Comparison of ENCODE assay signal across 11 mouse cellular contexts in the genomic region with DNA sequence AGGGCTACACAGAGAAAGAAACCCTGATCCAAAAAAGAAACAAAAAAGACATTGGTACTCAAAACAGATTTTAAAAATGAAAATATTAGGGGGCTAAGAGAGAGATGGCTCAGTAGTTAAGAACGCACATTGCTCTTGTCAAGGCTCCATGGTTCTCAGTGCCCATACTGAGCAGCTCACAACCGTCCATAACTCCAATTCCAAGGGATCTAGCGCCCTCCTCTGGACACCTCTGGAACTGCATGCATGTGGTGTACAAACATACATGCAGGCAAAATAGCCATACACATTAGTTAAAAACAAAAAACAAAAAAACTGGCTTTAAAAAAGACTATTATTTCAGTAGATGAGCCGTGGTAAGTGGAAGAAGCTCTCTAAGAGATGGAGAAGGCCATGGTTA. TPM values are rescaled to one million over a fixed set of nuclear protein-coding genes. Genes with fewer than 3 reads are reported as not detected.
DNase-seq lines count a peak whose midpoint lies in the region; ATAC-seq and TF ChIP-seq lines count a peak whose summit lies in the region.
"Had no signal": no experiment of that assay in that cellular context is flagged by ENCODE, and none has a peak within 500 bp of the region (broad histone marks: within the 10 kb centered on the region; RNA-seq: fewer than 3 reads in every experiment).

No protein-coding gene starts in this region.

- H3K9ac ChIP-seq in kidney, embryonic 15.5 days = no peak overlapping the region
- H3K9ac ChIP-seq in lung, postnatal 0 days (replicated peaks; ENCODE audit: low read depth) = no peak overlapping the region
- H3K9ac ChIP-seq in forebrain, embryonic 16.5 days (replicated peaks; ENCODE audit: low read depth, low read length) = no peak overlapping the region
- H3K9ac ChIP-seq: heart, embryonic 13.5 days; liver, embryonic 13.5 days had no signal

- no peaks in the 10 kb centered on the region for H3K27me3 ChIP-seq in kidney, embryonic 15.5 days
- H3K27me3 ChIP-seq in E14TG2a.4 (ENCODE audit: insufficient read depth, low read length) = no peaks in the 10 kb centered on the region
- no peaks in the 10 kb centered on the region for H3K27me3 ChIP-seq in lung, postnatal 0 days (replicated peaks; ENCODE audit: insufficient read depth, low read length)
- H3K27me3 ChIP-seq in forebrain, embryonic 16.5 days (replicated peaks; ENCODE audit: control insufficient read depth, insufficient read depth, low read length) = no peaks in the 10 kb centered on the region
- H3K27me3 ChIP-seq: heart, embryonic 13.5 days; liver, embryonic 13.5 days had no signal

- TF ChIP-seq EP300 in lung, postnatal 0 days (IDR thresholded peaks at IDR 0.05) = no peak

- H3K4me3 ChIP-seq in kidney, embryonic 15.5 days (replicated peaks) = no peak overlapping the region
- no peak overlapping the region for H3K4me3 ChIP-seq in E14TG2a.4 (replicated peaks; ENCODE audit: low read length)
- no peak overlapping the region for H3K4me3 ChIP-seq in lung, postnatal 0 days (ENCODE audit: low read depth, low read length)
- H3K4me3 ChIP-seq in forebrain, embryonic 16.5 days (replicated peaks; ENCODE audit: low read length) = no peak overlapping the region
- H3K4me3 ChIP-seq: heart, embryonic 13.5 days; liver, embryonic 13.5 days had no signal

- H3K9me3 ChIP-seq in kidney, embryonic 15.5 days (replicated peaks) = 0 out of 2 replicates have a peak, but pooled peaks cover 3% of the 10 kb centered on the region
- H3K9me3 ChIP-seq in E14TG2a.4 (ENCODE audit: low read length) = peaks cover 40% of the 10 kb centered on the region
- no peaks in the 10 kb centered on the region for H3K9me3 ChIP-seq in lung, postnatal 0 days (ENCODE audit: low read length)
- no peaks in the 10 kb centered on the region for H3K9me3 ChIP-seq in forebrain, embryonic 16.5 days (ENCODE audit: control insufficient read depth, low read length)
- H3K9me3 ChIP-seq: heart, embryonic 13.5 days; liver, embryonic 13.5 days had no signal

- no peak overlapping the region for H3K4me2 ChIP-seq in kidney, embryonic 15.5 days
- no peak overlapping the region for H3K4me2 ChIP-seq in lung, postnatal 0 days (replicated peaks; ENCODE audit: low read depth, low read length)
- H3K4me2 ChIP-seq in forebrain, embryonic 16.5 days (ENCODE audit: low read length) = no peak overlapping the region
- H3K4me2 ChIP-seq: heart, embryonic 13.5 days; liver, embryonic 13.5 days had no signal

- peak; percentile 30 for DNase-seq in adrenal gland, postnatal 10 days
- no peak for DNase-seq in adrenal gland, adult 8-10 months
- DNase-seq in kidney, postnatal 10 days = peak; percentile 47
- DNase-seq in lung, postnatal 0 days (ENCODE audit: low spot score) = no peak
- no peak for DNase-seq in thymus, postnatal 10 days (ENCODE audit: low spot score in 2 of 2)
- DNase-seq: cerebellum, adult 11 months; liver, embryonic 13.5 days had no signal

- TF ChIP-seq CTCF in E14TG2a.4 (conservative IDR thresholded peaks at IDR 0.05; ENCODE audit: low read length) = peak; percentile 88
- TF ChIP-seq CTCF in lung, postnatal 0 days (IDR thresholded peaks at IDR 0.05) = peak; percentile 71

- 0 out of 2 replicates have a peak, but pooled peaks cover 7% of the 10 kb centered on the region for H3K36me3 ChIP-seq in kidney, embryonic 15.5 days
- peaks cover 37% of the 10 kb centered on the region for H3K36me3 ChIP-seq in E14TG2a.4 (ENCODE audit: insufficient read depth, low read length)
- no peaks in the 10 kb centered on the region for H3K36me3 ChIP-seq in lung, postnatal 0 days (ENCODE audit: insufficient read depth, low read length)
- H3K36me3 ChIP-seq in forebrain, embryonic 16.5 days (ENCODE audit: control insufficient read depth, insufficient read depth) = no peaks in the 10 kb centered on the region
- H3K36me3 ChIP-seq: liver, embryonic 13.5 days had no signal

- H3K4me1 ChIP-seq in kidney, embryonic 15.5 days = 0 out of 2 replicates have a peak, but pooled peaks cover 8% of the 10 kb centered on the region
- H3K4me1 ChIP-seq in E14TG2a.4 (replicated peaks; ENCODE audit: low read depth, low read length) = peaks cover 42% of the 10 kb centered on the region
- no peaks in the 10 kb centered on the region for H3K4me1 ChIP-seq in lung, postnatal 0 days (ENCODE audit: insufficient read depth, low read depth, low read length)
- no peaks in the 10 kb centered on the region for H3K4me1 ChIP-seq in forebrain, embryonic 16.5 days (replicated peaks; ENCODE audit: control insufficient read depth, insufficient read depth, low read length)
- H3K4me1 ChIP-seq: liver, embryonic 13.5 days had no signal

- H3K27ac ChIP-seq in kidney, embryonic 15.5 days = no peak overlapping the region
- no peak overlapping the region for H3K27ac ChIP-seq in lung, postnatal 0 days (ENCODE audit: low read length)
- no peak overlapping the region for H3K27ac ChIP-seq in forebrain, embryonic 16.5 days (ENCODE audit: low read length)
- H3K27ac ChIP-seq: liver, embryonic 13.5 days had no signal

- ATAC-seq in kidney, embryonic 15.5 days (replicated peaks; ENCODE audit: low FRiP score) = no peak
- ATAC-seq in lung, postnatal 0 days = no peak
- ATAC-seq in forebrain, embryonic 16.5 days = no peak

- WGBS in kidney, embryonic 15.5 days = 84% methylated on average over 4 of the region's 4 CpGs
- WGBS in lung, postnatal 0 days = 78% methylated on average over 4 of the region's 4 CpGs
- WGBS in forebrain, embryonic 16.5 days = 71% methylated on average over 4 of the region's 4 CpGs

RNA-seq across cellular contexts. Expression of a gene that starts 19.9 kb away (rescaled TPM):
- 1 to 10 TPM; 1.1 TPM for total RNA-seq in adrenal gland, postnatal 10 days (2021)
- under 1 TPM; 0.35 to 0.81 (median 0.55) TPM for total RNA-seq in adrenal gland, adult 8-10 months (2022)
- 29.7 and 33.5 TPM in 2 replicates for polyA plus RNA-seq in kidney, embryonic 15.5 days (2015; fragmentation: Nextera tagmentation; extraction: Ambion mirVana)
- 2.3 and 2.6 TPM in 2 replicates for polyA plus RNA-seq in lung, postnatal 0 days (2015; fragmentation: Nextera tagmentation; extraction: Ambion mirVana)
- 0.91 and 1.2 TPM in 2 replicates for polyA plus RNA-seq in forebrain, embryonic 16.5 days (2015; fragmentation: Nextera tagmentation; extraction: Ambion mirVana)

RNA-seq across cellular contexts. Expression of a gene that starts 30.2 kb away (rescaled TPM):
- not detected for total RNA-seq in adrenal gland, postnatal 10 days (2021)
- total RNA-seq in adrenal gland, adult 8-10 months (2022) = not detected
- not detected in 2 replicates for polyA plus RNA-seq in kidney, embryonic 15.5 days (2015; fragmentation: Nextera tagmentation; extraction: Ambion mirVana)
- not detected in 2 replicates for polyA plus RNA-seq in lung, postnatal 0 days (2015; fragmentation: Nextera tagmentation; extraction: Ambion mirVana)
- not detected in 2 replicates for polyA plus RNA-seq in forebrain, embryonic 16.5 days (2015; fragmentation: Nextera tagmentation; extraction: Ambion mirVana)
- polyA plus RNA-seq: heart, embryonic 13.5 days; liver, embryonic 13.5 days had no signal

RNA-seq across cellular contexts. Expression of a gene that starts 42.7 kb away (rescaled TPM):
- 100 to 1,000 TPM; 131 to 143 TPM for total RNA-seq in adrenal gland, postnatal 10 days (2021)
- total RNA-seq in adrenal gland, adult 8-10 months (2022) = 100 to 1,000 TPM; 129 to 165 (median 142) TPM
- polyA plus RNA-seq in kidney, embryonic 15.5 days (2015; fragmentation: Nextera tagmentation; extraction: Ambion mirVana) = 9.9 and 11.7 TPM in 2 replicates
- 8.0 and 9.0 TPM in 2 replicates for polyA plus RNA-seq in lung, postnatal 0 days (2015; fragmentation: Nextera tagmentation; extraction: Ambion mirVana)
- 7.9 and 9.2 TPM in 2 replicates for polyA plus RNA-seq in forebrain, embryonic 16.5 days (2015; fragmentation: Nextera tagmentation; extraction: Ambion mirVana)

Comparison
In these comparisons a context has a peak if more than half of its experiments do, and no peak if none do; other contexts are left out.
1. DNase-seq: peak in adrenal gland, postnatal 10 days (single experiment) and kidney, postnatal 10 days (single experiment); none in adrenal gland, adult 8-10 months (single experiment), lung, postnatal 0 days (single experiment) and thymus, postnatal 10 days (0 of 2).